Mouse (Mus musculus): ENCODE measurements at regions not wholly inside any gene's neighbourhood (a gene's known extent, or its start where the extent isn't known, plus 50 kb on each side); places are given as distances from the start of the nearest gene placed in this dataset.

GRCm38 (mm10) chr17:75714059-75714458, 162.3 kb upstream of the Fam98a start:
- H3K4me2 ChIP-seq (ENCODE audit: low read length): no peak overlapping the region
- no peaks in the 10 kb centered on the region for H3K4me1 ChIP-seq (replicated peaks; ENCODE audit: control insufficient read depth, insufficient read depth, low read length)
- no peak overlapping the region for H3K27ac ChIP-seq (ENCODE audit: low read length)
- ATAC-seq: no peak
- 94% methylated on average over 1 of the region's 1 CpGs for WGBS
- H3K27me3 ChIP-seq (replicated peaks; ENCODE audit: control insufficient read depth, insufficient read depth, low read length): no peaks in the 10 kb centered on the region
- H3K4me3 ChIP-seq (replicated peaks; ENCODE audit: low read length): no peak overlapping the region
- H3K36me3 ChIP-seq (ENCODE audit: control insufficient read depth, insufficient read depth): no peaks in the 10 kb centered on the region
- H3K9ac ChIP-seq (replicated peaks; ENCODE audit: low read depth, low read length): no peak overlapping the region
- no peaks in the 10 kb centered on the region for H3K9me3 ChIP-seq (ENCODE audit: control insufficient read depth, low read length)

DNA sequence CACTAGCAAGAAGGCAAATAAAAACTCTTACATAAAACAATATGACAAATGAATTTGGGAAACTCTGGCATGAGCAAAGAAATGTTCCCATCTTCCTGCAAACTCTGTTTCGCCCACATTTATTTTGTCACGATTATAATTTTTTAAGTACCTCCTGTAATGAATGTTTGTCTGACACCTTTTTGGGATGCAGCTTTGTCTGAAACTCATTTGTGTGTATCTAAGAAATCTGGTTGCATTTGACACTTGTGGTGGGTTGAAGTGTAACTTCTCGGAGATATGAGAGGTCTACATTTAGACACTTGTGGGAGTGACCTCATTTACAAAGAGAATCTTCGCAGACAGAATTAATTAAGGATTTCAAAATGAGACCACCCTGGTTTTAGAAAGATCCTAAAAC, 155.9 kb upstream of the Fam98a start:
- no peaks in the 10 kb centered on the region for H3K36me3 ChIP-seq (ENCODE audit: control insufficient read depth, insufficient read depth)
- H3K9ac ChIP-seq (replicated peaks; ENCODE audit: low read depth, low read length): no peak overlapping the region
- no peaks in the 10 kb centered on the region for H3K4me1 ChIP-seq (replicated peaks; ENCODE audit: control insufficient read depth, insufficient read depth, low read length)
- no peaks in the 10 kb centered on the region for H3K9me3 ChIP-seq (ENCODE audit: control insufficient read depth, low read length)
- ATAC-seq: no peak
- H3K27ac ChIP-seq (ENCODE audit: low read length): no peak overlapping the region
- 89% methylated on average over 4 of the region's 4 CpGs for WGBS
- H3K4me3 ChIP-seq (replicated peaks; ENCODE audit: low read length): no peak overlapping the region
- H3K27me3 ChIP-seq (replicated peaks; ENCODE audit: control insufficient read depth, insufficient read depth, low read length): no peaks in the 10 kb centered on the region
- no peak overlapping the region for H3K4me2 ChIP-seq (ENCODE audit: low read length)

- Histone ChIP-seq H3K4me1 (replicated peaks; ENCODE audit: control insufficient read depth, insufficient read depth, low read length) (no peaks in the 10 kb centered on the region), H3K27me3 (replicated peaks; ENCODE audit: control insufficient read depth, insufficient read depth, low read length) (no peaks in the 10 kb centered on the region), H3K9me3 (ENCODE audit: control insufficient read depth, low read length) (no peaks in the 10 kb centered on the region), H3K36me3 (ENCODE audit: control insufficient read depth, insufficient read depth) (no peaks in the 10 kb centered on the region), H3K9ac (replicated peaks; ENCODE audit: low read depth, low read length) (no peak overlapping the region), H3K27ac (ENCODE audit: low read length) (no peak overlapping the region), H3K4me2 (ENCODE audit: low read length) (no peak overlapping the region), H3K4me3 (replicated peaks; ENCODE audit: low read length) (no peak overlapping the region)
- WGBS: 87% methylated on average over 2 of the region's 2 CpGs
- no peak for ATAC-seq
Measured at GRCm38 (mm10) chr17:75705357-75705756, 153.6 kb upstream of the Fam98a start.

GRCm38 (mm10) chr17:75703865-75704264, 152.1 kb upstream of the Fam98a start:
- 74% methylated on average over 8 of the region's 8 CpGs for WGBS
- no peak overlapping the region for H3K27ac ChIP-seq (ENCODE audit: low read length)
- H3K27me3 ChIP-seq (replicated peaks; ENCODE audit: control insufficient read depth, insufficient read depth, low read length): no peaks in the 10 kb centered on the region
- no peak overlapping the region for H3K9ac ChIP-seq (replicated peaks; ENCODE audit: low read depth, low read length)
- ATAC-seq: no peak
- H3K36me3 ChIP-seq (ENCODE audit: control insufficient read depth, insufficient read depth): no peaks in the 10 kb centered on the region
- H3K4me2 ChIP-seq (ENCODE audit: low read length): no peak overlapping the region
- H3K9me3 ChIP-seq (ENCODE audit: control insufficient read depth, low read length): no peaks in the 10 kb centered on the region
- no peaks in the 10 kb centered on the region for H3K4me1 ChIP-seq (replicated peaks; ENCODE audit: control insufficient read depth, insufficient read depth, low read length)
- H3K4me3 ChIP-seq (replicated peaks; ENCODE audit: low read length): no peak overlapping the region

GRCm38 (mm10) chr17:75696729-75697103, 145.0 kb upstream of the Fam98a start:
- H3K27ac ChIP-seq (ENCODE audit: low read length): no peak overlapping the region
- H3K36me3 ChIP-seq (ENCODE audit: control insufficient read depth, insufficient read depth): no peaks in the 10 kb centered on the region
- no peak overlapping the region for H3K4me3 ChIP-seq (replicated peaks; ENCODE audit: low read length)
- no peak for ATAC-seq
- no peaks in the 10 kb centered on the region for H3K4me1 ChIP-seq (replicated peaks; ENCODE audit: control insufficient read depth, insufficient read depth, low read length)
- no peaks in the 10 kb centered on the region for H3K9me3 ChIP-seq (ENCODE audit: control insufficient read depth, low read length)
- H3K27me3 ChIP-seq (replicated peaks; ENCODE audit: control insufficient read depth, insufficient read depth, low read length): no peaks in the 10 kb centered on the region
- no peak overlapping the region for H3K9ac ChIP-seq (replicated peaks; ENCODE audit: low read depth, low read length)
- no peak overlapping the region for H3K4me2 ChIP-seq (ENCODE audit: low read length)
- 85% methylated on average over 3 of the region's 3 CpGs for WGBS

- peak; percentile 63; the same call in 1 of the 2 replicates for ATAC-seq
- whole genome bisulfite sequencing: 65% methylated on average over 5 of the region's 5 CpGs
Measured at GRCm38 (mm10) chr17:75696103-75696728, 144.5 kb upstream of the Fam98a start.

DNA sequence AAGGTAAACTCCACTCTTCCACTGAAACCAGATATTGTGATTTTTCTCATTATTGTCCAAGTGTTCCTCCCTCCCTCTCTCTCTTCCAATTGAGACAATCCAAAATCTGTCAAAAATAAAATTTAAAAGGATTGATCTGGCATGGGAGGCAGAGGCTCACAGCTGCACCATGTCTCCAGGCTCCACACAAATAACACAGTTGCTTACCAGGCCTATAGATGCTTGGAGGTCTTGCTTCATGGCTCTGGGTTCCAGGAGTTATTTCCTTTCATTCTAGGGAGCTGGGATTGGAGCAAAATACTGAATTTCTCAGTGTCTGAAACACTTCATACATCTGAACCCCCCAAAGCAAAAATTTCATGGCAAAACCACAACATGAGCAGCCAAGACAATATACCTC, 134.2 kb upstream of the Fam98a start:
- H3K9ac ChIP-seq (replicated peaks; ENCODE audit: low read depth, low read length): no peak overlapping the region
- no peaks in the 10 kb centered on the region for H3K27me3 ChIP-seq (replicated peaks; ENCODE audit: control insufficient read depth, insufficient read depth, low read length)
- no peak overlapping the region for H3K4me2 ChIP-seq (ENCODE audit: low read length)
- no peaks in the 10 kb centered on the region for H3K9me3 ChIP-seq (ENCODE audit: control insufficient read depth, low read length)
- no peaks in the 10 kb centered on the region for H3K36me3 ChIP-seq (ENCODE audit: control insufficient read depth, insufficient read depth)
- no peaks in the 10 kb centered on the region for H3K4me1 ChIP-seq (replicated peaks; ENCODE audit: control insufficient read depth, insufficient read depth, low read length)
- no peak for ATAC-seq
- no peak overlapping the region for H3K4me3 ChIP-seq (replicated peaks; ENCODE audit: low read length)
- H3K27ac ChIP-seq (ENCODE audit: low read length): no peak overlapping the region

More at GRCm38 (mm10) chr17:75696103-75696728, 144.5 kb upstream of the Fam98a start:
- Histone ChIP-seq H3K27me3 (replicated peaks; ENCODE audit: control insufficient read depth, insufficient read depth, low read length) (no peaks in the 10 kb centered on the region), H3K9me3 (ENCODE audit: control insufficient read depth, low read length) (no peaks in the 10 kb centered on the region), H3K27ac (ENCODE audit: low read length) (no peak overlapping the region), H3K4me3 (replicated peaks; ENCODE audit: low read length) (no peak overlapping the region), H3K4me2 (ENCODE audit: low read length) (no peak overlapping the region), H3K36me3 (ENCODE audit: control insufficient read depth, insufficient read depth) (no peaks in the 10 kb centered on the region), H3K9ac (replicated peaks; ENCODE audit: low read depth, low read length) (no peak overlapping the region), H3K4me1 (replicated peaks; ENCODE audit: control insufficient read depth, insufficient read depth, low read length) (no peaks in the 10 kb centered on the region)

- H3K9ac ChIP-seq (replicated peaks; ENCODE audit: low read depth, low read length): no peak overlapping the region
- H3K9me3 ChIP-seq (ENCODE audit: control insufficient read depth, low read length): no peaks in the 10 kb centered on the region
- no peak overlapping the region for H3K27ac ChIP-seq (ENCODE audit: low read length)
- no peaks in the 10 kb centered on the region for H3K36me3 ChIP-seq (ENCODE audit: control insufficient read depth, insufficient read depth)
- no peak overlapping the region for H3K4me3 ChIP-seq (replicated peaks; ENCODE audit: low read length)
- ATAC-seq: no peak
- no peaks in the 10 kb centered on the region for H3K27me3 ChIP-seq (replicated peaks; ENCODE audit: control insufficient read depth, insufficient read depth, low read length)
- no peaks in the 10 kb centered on the region for H3K4me1 ChIP-seq (replicated peaks; ENCODE audit: control insufficient read depth, insufficient read depth, low read length)
- WGBS: 79% methylated on average over 11 of the region's 11 CpGs
- no peak overlapping the region for H3K4me2 ChIP-seq (ENCODE audit: low read length)
Measured at GRCm38 (mm10) chr17:75646982-75647381, 95.2 kb upstream of the Fam98a start.

- Histone ChIP-seq H3K36me3 (ENCODE audit: control insufficient read depth, insufficient read depth) (no peaks in the 10 kb centered on the region), H3K4me2 (ENCODE audit: low read length) (no peak overlapping the region), H3K9ac (replicated peaks; ENCODE audit: low read depth, low read length) (no peak overlapping the region), H3K27me3 (replicated peaks; ENCODE audit: control insufficient read depth, insufficient read depth, low read length) (no peaks in the 10 kb centered on the region), H3K27ac (ENCODE audit: low read length) (no peak overlapping the region), H3K4me1 (replicated peaks; ENCODE audit: control insufficient read depth, insufficient read depth, low read length) (peaks cover 6% of the 10 kb centered on the region), H3K4me3 (replicated peaks; ENCODE audit: low read length) (no peak overlapping the region), H3K9me3 (ENCODE audit: control insufficient read depth, low read length) (no peaks in the 10 kb centered on the region)
- no peak for ATAC-seq
- 89% methylated on average over 5 of the region's 5 CpGs for WGBS
Measured at GRCm38 (mm10) chr17:75644698-75645097, 93.0 kb upstream of the Fam98a start.

DNA sequence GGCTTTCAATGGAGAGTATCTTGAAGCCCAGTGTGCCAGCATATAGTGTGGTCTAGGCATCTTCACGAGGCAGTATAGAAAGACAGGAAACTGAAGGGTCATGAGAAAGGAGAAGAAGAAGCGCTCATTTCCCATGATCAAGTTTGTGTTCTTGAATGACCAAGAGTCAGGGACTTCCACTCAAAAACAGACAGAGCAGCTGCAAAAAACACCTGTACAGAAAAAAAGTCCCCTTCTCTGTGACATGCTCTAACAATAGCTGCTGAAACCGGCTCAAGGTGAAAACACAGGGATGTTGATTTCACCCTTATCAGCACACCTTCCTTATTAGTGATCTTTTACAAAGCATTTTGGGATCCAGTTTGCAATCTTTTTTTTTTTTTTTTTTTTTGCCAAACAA, 90.6 kb upstream of the Fam98a start:
- no peaks in the 10 kb centered on the region for H3K36me3 ChIP-seq (ENCODE audit: control insufficient read depth, insufficient read depth)
- ATAC-seq: no peak
- H3K9me3 ChIP-seq (ENCODE audit: control insufficient read depth, low read length): no peaks in the 10 kb centered on the region
- H3K4me2 ChIP-seq (ENCODE audit: low read length): no peak overlapping the region
- H3K4me1 ChIP-seq (replicated peaks; ENCODE audit: control insufficient read depth, insufficient read depth, low read length): peaks cover 6% of the 10 kb centered on the region
- H3K27ac ChIP-seq (ENCODE audit: low read length): no peak overlapping the region
- WGBS: 73% methylated on average over 3 of the region's 3 CpGs
- no peak overlapping the region for H3K9ac ChIP-seq (replicated peaks; ENCODE audit: low read depth, low read length)
- H3K4me3 ChIP-seq (replicated peaks; ENCODE audit: low read length): no peak overlapping the region
- no peaks in the 10 kb centered on the region for H3K27me3 ChIP-seq (replicated peaks; ENCODE audit: control insufficient read depth, insufficient read depth, low read length)

Data from forebrain, embryonic 16.5 days (tissue).